Mouse (Mus musculus) testis, postnatal 10 days (tissue): ENCODE results near the gene Ftsj1.

Experiments
- DNase-seq: peaks from one replicate; pipeline ENCODE4 v3.0.0; 2021; ENCODE audit warnings: low spot score

The Ftsj1 gene

GRCm38 (mm10) chrX:8252334-8253285, at the start of gene Ftsj1:
Gene Ftsj1, minus strand, starts transcription at chrX:8252406.
- peak; percentile 81 for DNase-seq

DNA sequence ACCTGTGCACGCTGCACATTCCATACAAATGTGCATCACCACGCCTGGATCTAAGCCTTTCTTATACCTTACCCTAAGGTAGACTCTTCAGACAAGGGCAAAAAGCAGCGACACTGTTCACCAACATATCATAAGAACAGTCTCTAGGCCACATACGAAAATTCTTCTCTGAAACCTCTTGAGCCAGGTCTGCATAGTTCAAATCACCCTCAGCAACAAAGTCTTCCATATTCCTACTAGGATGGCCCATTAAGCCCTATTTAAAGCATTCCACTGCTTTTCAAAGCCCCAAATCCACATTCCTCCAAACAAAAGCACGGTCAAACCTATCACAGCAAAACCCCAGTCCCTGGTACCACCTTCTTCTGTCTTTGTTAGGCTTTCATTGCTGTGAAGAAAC, 36.4 kb upstream of the Ftsj1 start:
- DNase-seq: no peak

GRCm38 (mm10) chrX:8274056-8274455, 21.9 kb upstream of the Ftsj1 start:
- DNase-seq: no peak

- DNase-seq: no peak
Observed at GRCm38 (mm10) chrX:8272000-8272399, 19.8 kb upstream of the Ftsj1 start.

GRCm38 (mm10) chrX:8271083-8271820, 19.0 kb upstream of the Ftsj1 start, which contains the start of gene Slc38a5:
Gene Slc38a5, plus strand, starts transcription at chrX:8271133.
- no peak for DNase-seq

DNA sequence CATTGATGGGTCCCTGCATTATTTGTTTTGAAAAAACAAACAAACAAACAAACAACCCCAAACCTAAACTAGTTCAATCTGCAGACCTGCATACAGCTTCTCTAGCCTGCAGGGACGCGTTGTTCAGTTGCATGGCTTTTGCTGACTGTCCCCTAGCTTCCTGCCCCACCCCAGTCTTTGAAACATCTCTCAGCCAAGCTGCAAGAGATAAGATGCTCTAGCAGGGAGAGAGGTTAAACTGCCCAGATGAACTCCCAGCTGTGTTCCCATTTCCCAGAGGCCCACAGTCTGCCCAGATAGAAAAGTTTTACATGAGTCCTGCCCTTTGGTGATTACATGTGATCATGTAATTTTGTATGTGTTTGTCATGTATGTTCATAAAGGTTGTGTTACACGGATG, 12.0 kb upstream of the Ftsj1 start:
- DNase-seq: no peak

GRCm38 (mm10) chrX:8263156-8263804, 11.1 kb upstream of the Ftsj1 start:
- no peak for DNase-seq

- no peak for DNase-seq
Observed at GRCm38 (mm10) chrX:8259478-8259877, 7.3 kb upstream of the Ftsj1 start.

GRCm38 (mm10) chrX:8255807-8256206, 3.6 kb upstream of the Ftsj1 start:
- DNase-seq: no peak

GRCm38 (mm10) chrX:8253711-8254110, 1.5 kb upstream of the Ftsj1 start:
- DNase-seq: no peak

DNA sequence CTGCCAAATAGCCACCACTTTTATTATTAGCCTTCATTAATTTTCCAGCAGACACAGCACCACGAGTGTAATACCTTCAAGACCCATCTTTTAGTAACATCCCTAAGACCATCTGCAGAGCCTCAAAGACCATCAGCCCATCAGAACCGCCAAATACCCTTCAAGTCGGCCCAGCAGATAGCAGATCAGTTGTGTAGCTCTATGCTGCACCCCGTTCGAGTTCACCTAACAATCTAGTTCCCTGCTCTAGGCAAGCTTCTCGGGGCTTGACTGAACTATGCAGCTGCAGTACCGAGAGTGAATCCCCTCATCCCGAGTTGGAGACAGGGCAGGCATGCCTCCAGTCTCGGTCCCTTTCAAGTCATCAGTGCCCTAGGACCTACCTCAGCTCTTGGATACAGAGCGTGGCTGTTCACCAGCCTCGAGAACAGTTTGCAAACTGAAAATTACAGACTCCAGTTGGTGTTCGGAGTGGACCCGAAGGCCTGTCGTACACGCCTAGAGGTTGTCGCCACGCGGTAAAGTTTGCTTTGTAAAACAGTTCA, 345 bp downstream of the Ftsj1 start:
- no peak for DNase-seq

GRCm38 (mm10) chrX:8248542-8249120, 3.6 kb downstream of the Ftsj1 start:
- no peak for DNase-seq

- DNase-seq: no peak
Observed at GRCm38 (mm10) chrX:8247680-8248079, 4.5 kb downstream of the Ftsj1 start.

GRCm38 (mm10) chrX:8238804-8239395, 13.3 kb downstream of the Ftsj1 start:
- DNase-seq: no peak

DNA sequence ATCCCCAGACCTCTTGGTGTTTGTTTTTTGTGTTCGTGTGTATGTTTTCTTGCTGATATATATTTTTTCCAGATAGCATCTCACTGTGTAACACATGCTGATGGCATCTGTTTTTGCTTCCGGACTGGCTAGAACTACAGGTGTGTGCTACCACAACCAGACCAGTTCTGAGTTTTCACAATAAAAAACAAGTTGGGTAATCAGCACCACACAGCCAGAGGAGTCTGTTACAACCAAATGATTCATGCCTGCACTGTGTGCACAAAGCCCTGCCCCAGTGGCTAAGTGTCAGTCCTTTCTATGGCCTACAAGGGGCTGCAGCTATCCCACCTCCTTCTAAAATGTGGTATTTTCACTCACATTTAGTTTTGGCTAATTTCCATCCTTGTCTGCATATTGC, 15.5 kb downstream of the Ftsj1 start:
- DNase-seq: no peak

- no peak for DNase-seq
Observed at GRCm38 (mm10) chrX:8233602-8234001, 18.6 kb downstream of the Ftsj1 start.

DNA sequence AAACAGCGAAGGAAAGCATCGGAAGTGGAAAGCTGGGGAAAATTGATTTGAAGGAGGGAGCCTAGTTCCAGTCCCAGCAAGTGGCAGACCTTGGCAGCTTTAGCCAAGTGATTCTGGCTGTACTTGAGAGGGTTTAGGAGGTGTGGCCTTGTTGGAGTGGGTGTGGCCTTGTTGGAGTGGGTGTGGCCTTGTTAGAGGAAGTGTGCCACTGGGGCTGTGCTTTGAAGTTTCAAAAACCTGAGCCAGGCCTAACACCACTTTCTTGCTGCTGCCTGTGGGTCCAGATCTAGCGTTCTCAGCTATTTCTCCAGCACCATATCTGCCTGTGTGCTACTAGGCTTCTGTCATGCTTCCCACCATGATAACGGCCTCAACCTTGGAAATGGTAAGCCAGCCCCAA, 21.9 kb downstream of the Ftsj1 start:
- DNase-seq: no peak

DNA sequence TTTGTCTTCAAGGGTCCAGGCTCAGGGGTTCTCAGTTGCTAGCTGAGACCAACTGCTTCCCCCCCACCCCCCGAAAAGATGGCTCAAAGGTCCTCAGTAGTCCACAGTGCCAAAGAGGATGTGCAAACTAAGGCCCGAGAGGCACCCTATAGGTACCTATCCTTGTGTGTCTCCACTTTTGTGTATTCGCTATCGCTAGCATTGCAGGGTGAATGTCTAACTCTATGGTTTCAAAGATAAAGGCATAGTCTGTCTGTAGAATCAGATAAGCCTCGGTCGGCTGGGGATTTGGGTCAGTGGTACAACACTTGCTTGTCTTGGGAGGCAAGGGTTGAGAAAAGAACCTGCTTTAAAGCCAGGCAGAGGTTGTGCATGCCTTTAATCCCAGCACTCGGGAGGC, 28.7 kb downstream of the Ftsj1 start:
- no peak for DNase-seq

- no peak for DNase-seq
Observed at GRCm38 (mm10) chrX:8222678-8223421, 29.4 kb downstream of the Ftsj1 start.

DNA sequence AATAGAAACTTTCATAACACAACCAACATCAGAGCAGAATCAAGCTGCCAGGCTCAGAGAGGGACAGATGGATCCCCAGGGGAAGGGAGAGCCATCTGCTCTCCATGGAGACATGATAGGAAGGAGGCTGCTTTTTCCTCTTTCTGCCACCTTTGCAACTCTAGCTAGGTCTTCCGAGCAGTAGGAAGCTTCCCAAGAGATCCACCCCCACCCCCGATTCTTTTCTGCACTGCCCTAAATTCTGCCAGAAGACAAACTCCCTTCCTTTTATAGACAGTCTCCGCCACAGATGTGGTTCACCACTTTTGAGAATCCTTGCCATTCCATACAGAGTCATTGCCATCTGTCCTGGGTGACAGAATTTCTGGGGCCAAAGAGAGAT, 29.9 kb downstream of the Ftsj1 start:
- no peak for DNase-seq

DNA sequence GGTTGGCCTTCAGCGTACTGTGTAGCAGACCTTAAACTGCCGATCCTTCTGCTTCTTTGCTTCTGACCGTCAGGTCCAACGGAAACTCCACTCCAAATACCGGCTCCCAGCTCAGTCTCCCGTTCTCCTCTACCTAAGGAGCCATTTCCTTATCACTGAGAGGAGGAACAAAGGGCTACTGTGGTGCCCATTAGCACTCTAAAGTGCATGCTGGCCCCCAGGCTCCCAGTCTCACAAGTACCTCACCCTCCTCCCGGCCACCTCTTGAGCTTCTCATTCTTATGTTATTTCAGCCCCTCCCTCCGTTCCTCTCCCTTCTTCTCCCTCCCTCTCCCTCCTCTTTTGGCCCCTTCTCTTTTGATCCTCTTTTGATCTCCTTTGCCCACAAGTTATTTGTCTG, 32.6 kb downstream of the Ftsj1 start:
- no peak for DNase-seq
